ENCODE assay signal across 19 mouse cellular contexts in the genomic region with DNA sequence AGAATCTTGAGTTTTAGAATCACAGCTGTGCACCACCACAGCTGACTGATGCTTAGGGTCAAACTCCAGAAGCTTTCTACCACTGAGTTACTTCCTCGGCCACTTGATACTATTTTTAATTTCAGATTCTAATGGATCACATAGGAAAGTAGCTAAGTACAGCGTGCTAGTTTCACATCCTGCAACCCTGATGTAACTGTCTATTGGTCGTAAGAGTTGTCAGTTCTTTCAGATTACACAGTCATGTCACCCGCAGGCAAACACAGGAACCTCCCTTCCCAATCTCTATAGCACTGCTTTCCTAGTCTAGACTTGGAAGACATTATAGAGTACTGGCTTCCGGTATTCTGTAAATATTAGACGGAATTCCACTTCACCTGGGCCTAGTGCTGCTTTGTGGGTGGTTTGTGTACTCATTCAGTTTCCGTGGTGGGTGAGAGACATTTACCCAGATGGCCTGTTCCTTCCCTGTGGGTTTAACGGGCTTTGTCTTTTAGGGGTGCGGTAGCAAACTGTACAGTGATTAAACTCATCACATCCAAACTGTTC.
"Had no signal": no experiment of that assay in that cellular context is flagged by ENCODE, and none has a peak within 500 bp of the region (broad histone marks: within the 10 kb centered on the region; RNA-seq: fewer than 3 reads in every experiment).

No protein-coding gene starts in this region.

- H3K9me3 ChIP-seq: limb, embryonic 10.5 days; limb, embryonic 13.5 days; liver, embryonic 13.5 days; midbrain, embryonic 12.5 days; midbrain, embryonic 15.5 days; neural tube, embryonic 12.5 days; neural tube, embryonic 15.5 days; stomach, embryonic 15.5 days had no signal

- H3K4me1 ChIP-seq: limb, embryonic 10.5 days; liver, embryonic 13.5 days; midbrain, embryonic 12.5 days; midbrain, embryonic 15.5 days; neural tube, embryonic 12.5 days; neural tube, embryonic 15.5 days; stomach, embryonic 15.5 days had no signal

- H3K27ac ChIP-seq: limb, embryonic 10.5 days; limb, embryonic 13.5 days; liver, embryonic 13.5 days; midbrain, embryonic 12.5 days; midbrain, embryonic 15.5 days; neural tube, embryonic 12.5 days; neural tube, embryonic 15.5 days; stomach, embryonic 15.5 days had no signal

- H3K4me3 ChIP-seq: limb, embryonic 10.5 days; limb, embryonic 13.5 days; liver, embryonic 13.5 days; midbrain, embryonic 12.5 days; midbrain, embryonic 15.5 days; neural tube, embryonic 12.5 days; neural tube, embryonic 15.5 days; stomach, embryonic 15.5 days had no signal

- H3K9ac ChIP-seq: limb, embryonic 13.5 days; liver, embryonic 13.5 days; midbrain, embryonic 12.5 days; midbrain, embryonic 15.5 days; neural tube, embryonic 12.5 days; neural tube, embryonic 15.5 days; stomach, embryonic 15.5 days had no signal

- H3K36me3 ChIP-seq: limb, embryonic 10.5 days; liver, embryonic 13.5 days; midbrain, embryonic 15.5 days; stomach, embryonic 15.5 days had no signal

- H3K4me2 ChIP-seq: limb, embryonic 13.5 days; liver, embryonic 13.5 days; midbrain, embryonic 12.5 days; midbrain, embryonic 15.5 days; neural tube, embryonic 12.5 days; neural tube, embryonic 15.5 days; stomach, embryonic 15.5 days had no signal

- ATAC-seq: inflammation-experienced regulatory T-cells, adult 6 months; intestine, embryonic 16.5 days; midbrain, embryonic 15.5 days had no signal

- H3K27me3 ChIP-seq: limb, embryonic 13.5 days; liver, embryonic 13.5 days; midbrain, embryonic 12.5 days; midbrain, embryonic 15.5 days; neural tube, embryonic 12.5 days; neural tube, embryonic 15.5 days; stomach, embryonic 15.5 days had no signal

- DNase-seq: kidney, adult 18-20 months; kidney, adult 9 months; kidney, postnatal 14 days; kidney, postnatal 4 days; liver; liver, embryonic 13.5 days; retina, postnatal 1 day; right cerebral cortex, postnatal 25 days; spleen, adult 18-20 months; thymus, postnatal 36 days had no signal
